Mouse (Mus musculus): ENCODE measurements around the gene Sypl.
"Not testable (repeated sequence)": the region's sequence is repeated elsewhere in the genome, so short reads cannot be mapped to it uniquely, and the experiment has no call there.

The Sypl gene

DNA sequence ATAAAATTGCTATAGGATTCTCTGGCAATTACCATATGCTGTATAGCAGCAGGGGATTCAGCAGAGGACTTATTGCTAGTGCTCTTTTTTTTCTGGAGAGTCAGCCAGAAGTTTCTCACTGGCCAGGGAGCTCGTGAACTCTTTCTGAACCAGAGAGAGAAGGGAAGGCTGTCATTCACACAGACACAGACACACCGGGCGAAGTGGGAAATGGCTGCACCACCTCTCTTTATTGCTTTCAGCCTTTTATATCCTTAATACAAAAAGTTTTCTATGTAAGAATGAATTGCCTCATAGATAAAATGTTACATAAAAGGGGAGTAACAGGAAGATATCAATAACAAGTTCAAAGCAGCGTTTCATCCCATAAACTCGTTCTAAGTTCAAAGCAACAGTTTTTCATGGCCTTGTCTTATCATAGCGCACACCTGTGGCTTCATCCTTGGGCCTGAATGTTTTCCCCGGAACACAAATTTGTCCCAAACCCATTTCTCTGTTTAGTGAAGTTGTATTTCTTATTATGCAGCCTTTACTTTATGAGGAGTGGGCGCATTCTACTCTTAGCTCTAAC is 8.7 kb upstream of the Sypl start:
- DNase-seq = no peak

DNA sequence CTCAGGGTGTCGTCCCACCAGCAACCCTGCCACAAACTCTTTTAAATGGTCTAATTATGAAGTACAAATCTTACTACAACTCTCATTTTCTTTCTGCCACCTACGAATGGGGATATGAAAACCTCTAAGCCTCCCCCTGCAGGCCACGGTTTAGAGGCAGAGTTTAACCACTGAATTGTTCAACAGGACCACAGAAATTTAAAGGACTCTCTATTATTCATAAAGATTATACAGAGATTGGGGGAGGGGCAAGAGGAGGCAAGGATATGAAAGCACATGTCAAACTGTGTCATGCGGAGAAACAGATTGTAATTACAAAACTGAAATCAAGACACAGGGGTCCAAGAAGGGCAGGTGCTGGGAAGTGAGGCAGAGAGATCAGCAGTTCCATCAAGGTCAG is 7.3 kb upstream of the Sypl start:
- DNase-seq = no peak

DNA sequence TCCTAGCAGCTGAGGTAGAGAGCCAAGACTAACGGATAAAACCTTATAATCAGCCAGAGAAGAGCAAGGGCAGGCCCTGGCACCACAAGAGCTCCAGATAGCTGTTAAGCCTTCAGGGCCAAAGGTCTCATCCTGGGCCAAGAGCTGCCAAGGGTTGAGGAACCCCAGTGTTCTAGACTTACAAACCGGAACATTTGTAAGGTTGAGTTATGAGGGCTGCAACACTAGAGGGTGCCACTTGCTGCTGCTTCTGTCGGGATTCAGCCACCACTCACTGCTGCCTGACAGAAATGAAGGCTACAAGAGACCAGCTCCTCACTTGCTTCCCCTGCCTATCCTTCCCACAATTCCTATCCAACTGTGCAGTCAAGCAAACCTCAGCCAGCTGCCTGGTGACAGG is 1.3 kb upstream of the Sypl start:
- DNase-seq = peak; percentile 58

GRCm38 (mm10) chr12:32953066-32953465 is 625 bp upstream of the Sypl start:
- no peak for DNase-seq

DNA sequence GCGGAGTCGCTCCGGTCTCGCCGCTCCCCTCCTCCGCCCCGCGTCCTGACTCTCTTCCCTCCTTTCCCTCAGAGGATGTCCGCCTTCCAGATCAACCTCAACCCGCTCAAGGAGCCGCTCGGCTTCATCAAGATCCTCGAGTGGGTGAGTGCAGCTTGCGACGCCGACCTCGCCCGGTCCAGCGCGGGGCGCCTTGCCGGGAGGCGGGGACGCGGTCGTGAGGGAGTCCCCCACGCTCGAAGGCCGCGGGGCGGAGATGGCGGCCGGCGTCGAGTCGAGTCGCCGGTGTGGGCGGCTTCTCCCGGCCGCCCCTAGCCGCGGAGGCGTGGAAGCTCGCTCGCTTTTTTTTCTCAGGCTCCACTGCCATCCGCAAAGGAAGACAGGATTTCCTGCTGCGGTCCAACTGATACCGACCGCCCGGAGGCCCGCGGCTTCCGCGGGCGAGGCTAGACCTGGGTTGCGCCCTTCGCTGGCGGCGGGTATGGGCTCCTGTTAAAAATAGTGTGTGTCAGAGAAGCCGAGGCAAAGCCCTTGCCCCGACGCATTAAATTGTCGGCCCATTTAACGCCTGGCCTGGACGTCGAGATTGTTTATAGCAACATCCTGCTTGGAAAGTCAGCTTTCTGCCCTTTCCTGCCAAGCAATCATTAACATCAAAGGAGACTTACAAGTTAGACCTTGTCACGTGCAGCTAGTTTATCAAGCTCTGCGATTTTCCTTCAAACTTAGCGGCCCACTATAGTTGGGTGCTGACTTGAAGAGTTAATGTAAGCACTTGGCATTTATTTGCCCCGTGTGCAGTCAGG is 728 bp downstream of the Sypl start:
- no peak for DNase-seq

- DNase-seq = no peak
Observed at GRCm38 (mm10) chr12:32955037-32955436, 1.3 kb downstream of the Sypl start.

DNA sequence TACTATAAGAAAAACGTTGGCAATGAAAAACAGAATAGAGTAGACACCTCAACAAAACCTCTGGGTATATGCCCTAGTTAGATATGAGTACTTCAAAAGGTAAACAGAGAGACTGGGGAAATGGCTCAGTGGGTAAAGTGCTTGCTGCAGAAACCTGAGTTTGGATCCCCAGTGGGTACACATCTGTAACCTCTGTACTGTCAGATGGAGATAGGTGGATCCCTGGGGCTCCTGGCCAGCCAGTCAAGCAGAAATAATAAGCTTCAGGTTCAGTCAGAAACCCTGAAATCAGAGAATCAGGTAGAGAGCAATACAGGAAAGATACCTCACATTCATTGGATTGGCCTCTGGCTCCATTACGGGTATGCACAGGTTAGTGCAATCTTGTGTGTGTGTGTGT is 3.5 kb downstream of the Sypl start:
- DNase-seq = peak; percentile 17

DNA sequence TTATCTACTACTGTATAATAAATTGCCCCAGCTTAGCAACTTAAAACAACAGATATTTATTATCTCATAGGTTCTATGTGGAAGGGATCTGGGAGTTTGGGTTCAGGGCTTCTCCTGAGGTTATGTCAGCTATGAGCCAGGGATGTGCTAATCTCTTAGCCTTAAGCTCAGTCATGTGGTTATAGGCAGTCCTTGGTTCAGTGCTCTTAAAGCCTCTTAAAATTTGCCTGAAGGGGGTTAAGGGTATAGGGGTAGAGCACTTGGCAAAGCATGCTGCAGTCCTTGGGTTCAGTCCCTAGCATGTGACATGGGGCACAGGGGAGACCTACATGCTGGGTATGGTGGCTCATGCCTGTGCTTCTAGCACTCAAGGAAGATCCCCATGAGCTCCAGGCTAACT is 8.4 kb downstream of the Sypl start:
- no peak for DNase-seq

- no peak for DNase-seq
Observed at GRCm38 (mm10) chr12:32963858-32964257, 10.2 kb downstream of the Sypl start.

DNA sequence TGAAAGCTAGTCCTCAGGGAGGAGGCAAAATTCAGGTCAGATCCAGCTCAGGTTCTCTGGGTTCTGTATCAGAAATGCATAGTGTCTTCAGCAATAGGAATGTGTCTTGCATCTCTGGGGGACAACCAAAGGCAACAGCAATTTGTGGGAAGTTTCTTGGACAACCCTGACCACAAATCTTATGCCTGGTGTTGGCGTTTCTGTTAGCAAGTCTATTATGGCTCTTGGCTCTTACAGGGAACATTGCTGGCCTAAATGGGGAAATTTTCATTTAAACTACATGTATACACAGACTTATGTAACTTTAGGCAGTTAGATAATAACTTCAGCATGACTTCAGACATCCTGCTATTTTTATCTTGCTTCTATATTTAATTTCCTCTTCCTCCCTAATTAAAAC is 18.6 kb downstream of the Sypl start:
- DNase-seq = no peak

- DNase-seq = no peak
Observed at GRCm38 (mm10) chr12:32974893-32975292, 21.2 kb downstream of the Sypl start.

DNA sequence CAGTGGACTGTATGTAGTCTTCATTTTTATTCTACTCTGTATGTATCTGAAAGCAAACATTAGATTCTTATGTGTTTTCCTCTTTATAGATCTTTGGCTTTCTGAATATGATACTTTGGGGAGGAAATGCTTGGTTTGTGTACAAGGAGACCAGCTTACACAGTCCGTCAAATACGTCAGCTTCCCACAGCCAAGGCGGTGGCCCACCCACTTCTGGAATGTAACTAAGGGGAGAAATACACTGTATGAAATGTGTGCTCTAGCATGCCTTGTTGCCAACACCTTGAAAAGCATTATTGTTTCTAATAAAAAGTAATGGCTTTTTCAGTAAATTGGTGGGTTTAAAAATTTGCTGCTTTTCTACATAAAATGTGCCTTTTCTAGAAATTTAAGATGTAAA is 21.8 kb downstream of the Sypl start:
- no peak for DNase-seq

DNA sequence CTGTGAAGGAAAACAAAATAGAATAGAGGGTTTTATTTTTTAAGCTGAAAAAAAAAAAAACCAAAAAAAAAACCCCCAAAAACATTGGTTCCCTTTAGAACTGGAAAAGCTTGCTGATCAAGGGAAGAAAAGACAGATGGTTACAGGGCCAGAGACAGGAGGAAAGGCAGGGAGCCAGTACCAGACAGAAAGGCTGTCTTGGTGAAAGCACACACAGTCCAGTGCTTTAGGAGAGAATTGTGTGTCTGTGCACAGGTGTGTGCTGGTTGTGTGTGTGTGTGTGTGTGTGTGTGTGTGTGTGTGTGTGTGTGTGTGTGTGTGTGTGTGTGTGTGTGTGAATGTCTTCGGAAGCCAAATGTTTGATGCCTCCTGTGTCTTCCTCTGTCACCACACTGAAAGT is 28.9 kb downstream of the Sypl start:
- peak; percentile 63 for DNase-seq

GRCm38 (mm10) chr12:32983081-32983480 is 29.4 kb downstream of the Sypl start:
- DNase-seq = peak; percentile 19

- no peak for DNase-seq
Observed at GRCm38 (mm10) chr12:32986284-32986683, 32.6 kb downstream of the Sypl start.

DNA sequence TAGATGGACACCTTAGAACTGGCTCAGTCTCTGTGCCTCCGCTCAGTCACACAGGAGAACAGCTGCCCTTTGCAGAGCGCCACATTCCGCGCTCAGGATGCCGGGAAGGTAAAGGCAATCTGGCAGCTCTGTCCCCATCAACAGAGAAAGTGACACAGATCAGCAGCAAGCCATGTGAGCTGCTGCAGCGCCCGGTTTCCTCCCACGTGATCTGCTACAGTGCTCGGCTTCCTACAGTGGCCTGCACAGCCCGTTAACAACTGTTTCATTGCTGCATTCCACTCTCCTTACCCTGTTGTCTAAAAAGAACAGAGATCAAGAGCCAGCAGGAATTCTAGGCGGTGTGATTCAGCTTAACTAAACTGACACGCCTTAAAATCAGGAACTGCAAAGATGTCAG is 36.0 kb downstream of the Sypl start:
- no peak for DNase-seq

- DNase-seq = no peak
Observed at GRCm38 (mm10) chr12:32994081-32994480, 40.4 kb downstream of the Sypl start.

DNA sequence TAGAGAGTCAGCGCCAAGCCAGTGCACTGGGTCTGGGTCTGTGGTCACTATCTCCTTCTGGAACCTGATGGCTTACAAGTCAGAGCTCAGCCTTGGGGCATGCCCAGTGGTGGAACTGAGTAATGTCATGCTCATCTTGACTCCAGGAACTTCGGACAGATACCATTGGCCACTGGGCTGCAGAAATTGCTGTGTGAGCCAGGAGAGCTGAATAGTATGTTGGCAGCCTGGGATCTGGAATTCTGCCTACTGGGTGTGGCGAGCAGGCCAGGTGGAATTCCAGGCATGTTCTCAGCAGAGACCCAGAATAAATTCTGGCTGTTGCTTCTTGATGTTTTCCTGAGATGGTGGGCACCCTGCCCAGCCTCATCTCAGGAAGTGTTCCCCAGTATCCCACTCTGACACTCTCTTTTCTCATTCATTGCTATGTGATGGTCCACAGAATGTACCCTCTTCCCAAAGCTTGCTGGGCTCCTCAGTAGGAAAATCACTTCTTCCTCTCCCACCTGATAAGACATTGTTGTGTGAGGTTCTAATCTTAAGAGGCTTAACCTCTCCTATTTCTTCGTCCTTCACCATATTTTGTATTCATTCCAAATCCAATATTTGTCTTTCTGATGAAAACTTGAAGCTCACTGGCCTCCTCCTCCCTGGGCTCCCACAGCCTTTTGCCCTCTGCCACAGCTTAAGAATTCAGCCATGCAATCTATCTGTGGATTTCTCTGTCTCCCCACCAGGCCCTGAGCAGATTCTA is 41.6 kb downstream of the Sypl start:
- DNase-seq = peak; percentile 30

DNA sequence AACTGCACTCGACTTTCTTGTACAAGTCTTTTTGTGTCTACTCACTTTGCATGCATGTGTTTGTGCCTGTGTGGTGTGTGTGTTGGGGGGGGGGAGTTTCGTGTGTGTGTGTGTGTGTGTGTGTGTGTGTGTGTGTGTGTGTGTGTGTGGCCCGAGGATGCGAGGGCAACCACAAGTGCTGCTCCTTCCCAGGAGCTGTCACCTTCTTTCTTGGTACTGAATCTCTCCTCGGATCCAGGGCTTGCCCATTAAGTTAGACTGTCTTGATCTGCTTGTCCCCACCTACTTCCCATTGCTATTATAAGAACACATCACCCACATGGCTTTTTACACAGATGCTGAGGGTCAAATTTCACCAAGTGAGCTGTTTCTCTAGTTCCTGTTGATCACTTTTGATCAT is 45.1 kb downstream of the Sypl start:
- no peak for DNase-seq

DNA sequence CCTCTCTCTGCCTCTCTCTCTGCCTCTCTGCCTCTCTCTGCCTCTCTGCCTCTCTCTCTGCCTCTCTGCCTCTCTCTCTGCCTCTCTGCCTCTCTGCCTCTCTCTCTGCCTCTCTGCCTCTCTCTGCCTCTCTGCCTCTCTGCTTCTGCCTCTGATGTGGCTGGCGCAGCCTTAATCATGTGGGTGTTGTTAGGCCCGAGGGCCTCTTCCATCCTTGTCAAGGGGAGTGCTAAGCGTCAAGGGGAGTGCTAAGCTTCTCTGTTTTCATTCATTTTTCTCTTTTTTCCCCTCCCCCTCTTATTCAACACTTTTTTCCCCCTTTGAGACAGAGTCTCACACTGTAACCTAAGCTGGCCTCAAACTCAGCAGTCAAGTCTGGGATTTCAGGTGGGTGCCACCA is 46.1 kb downstream of the Sypl start:
- not testable (repeated sequence) for DNase-seq

DNA sequence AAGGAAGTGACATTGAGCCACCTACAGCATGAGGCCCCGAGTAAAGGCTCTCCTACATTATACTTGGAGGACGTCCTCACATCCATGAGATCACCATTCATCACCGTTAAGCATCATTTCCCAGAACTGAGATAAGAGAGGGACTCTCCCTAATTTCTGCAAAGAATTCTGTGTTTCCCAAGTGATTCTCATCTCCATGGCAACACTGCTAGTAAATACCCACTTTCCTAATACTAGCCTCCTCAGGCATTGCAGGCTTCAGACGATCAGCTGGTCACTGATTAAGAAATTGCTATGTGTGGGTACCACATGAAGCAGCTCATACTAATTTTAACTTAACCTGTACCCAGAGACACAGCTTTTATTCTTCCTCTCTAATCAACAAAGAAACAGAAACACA is 46.7 kb downstream of the Sypl start:
- no peak for DNase-seq

DNA sequence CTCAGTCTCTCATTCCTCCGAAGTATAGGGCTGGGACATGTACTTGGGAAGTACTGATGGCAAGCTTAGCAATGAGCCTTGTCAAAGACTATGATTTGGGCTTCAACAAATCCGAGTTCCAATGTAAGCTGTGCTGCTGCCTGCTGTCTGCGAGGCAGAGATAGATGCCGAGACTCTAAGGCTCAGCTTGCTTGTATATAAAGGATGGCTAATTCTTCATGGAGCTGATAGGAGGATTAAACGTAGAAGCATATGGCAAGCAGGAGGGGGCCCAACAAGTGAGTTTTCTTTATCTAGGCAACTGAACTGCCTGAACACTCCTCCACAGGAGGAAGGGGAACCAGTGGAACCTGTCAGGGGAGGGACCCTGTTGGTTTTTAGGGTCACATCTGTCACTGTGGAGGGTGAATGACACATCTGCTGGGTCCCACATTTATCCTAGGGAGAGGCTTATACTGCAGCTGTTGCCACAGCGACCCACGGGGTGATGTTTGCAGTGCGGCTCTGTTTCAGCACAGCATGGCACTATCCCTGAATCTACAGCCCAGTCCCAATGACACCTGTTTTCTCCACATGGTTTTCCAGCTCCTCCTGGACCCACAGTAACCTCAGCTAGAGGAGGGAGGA is 49.8 kb downstream of the Sypl start:
- no peak for DNase-seq

GRCm38 (mm10) chr12:33005858-33006257 is 52.2 kb downstream of the Sypl start:
- no peak for DNase-seq

GRCm38 (mm10) chr12:33007176-33007575 is 53.5 kb downstream of the Sypl start:
- no peak for DNase-seq

Data from cerebellum, adult 9-11 months (tissue).